Mouse (Mus musculus) forebrain, embryonic 11.5 days (tissue): ENCODE measurements around the gene Akap10. TPM values are rescaled to one million over a fixed set of nuclear protein-coding genes. Genes with fewer than 3 reads are reported as not detected.

Experiments
- ATAC-seq: fragments of 200-750 bp; cut with Nextera tagmentation; replicated peaks from 2 replicates; pipeline ENCODE4 v1.8.0; 2017; ENCODE audit warnings: moderate TSS enrichment; ENCODE audit not compliant: low FRiP score
- DNase-seq: peaks from one replicate; pipeline ENCODE4 v3.0.0-alpha.2; 2017; ENCODE audit warnings: low spot score
- H3K27ac ChIP-seq: fragments of 300-500 bp; sonication (generic); 2 replicates; pipeline ENCODE4 v1.5.1; 2014; ENCODE audit warnings: low read depth, low read length
- H3K27me3 ChIP-seq: fragments of 300-500 bp; sonication (generic); 2 replicates; pipeline ENCODE4 v1.6.1; 2014; ENCODE audit warnings: mild to moderate bottlenecking, low read length, mixed read lengths; ENCODE audit not compliant: control insufficient read depth, insufficient read depth
- H3K36me3 ChIP-seq: fragments of 300-500 bp; sonication (generic); 2 replicates; pipeline ENCODE4 v1.6.1; 2014; ENCODE audit warnings: mild to moderate bottlenecking, low read length, moderate library complexity, mixed read lengths; ENCODE audit not compliant: control insufficient read depth, insufficient read depth
- H3K4me1 ChIP-seq: fragments of 300-500 bp; sonication (generic); replicated peaks from 2 replicates; pipeline ENCODE4 v1.6.1; 2014; ENCODE audit warnings: low read length, mixed read lengths; ENCODE audit not compliant: control insufficient read depth, insufficient read depth
- H3K4me2 ChIP-seq: fragments of 300-500 bp; sonication (generic); 2 replicates; pipeline ENCODE4 v1.6.1; 2014; ENCODE audit warnings: low read depth, mild to moderate bottlenecking, low read length, moderate library complexity, mixed read lengths; ENCODE audit not compliant: severe bottlenecking
- H3K4me3 ChIP-seq: fragments of 300-500 bp; sonication (generic); 2 replicates; pipeline ENCODE4 v1.5.1; 2014; ENCODE audit warnings: low read depth, low read length
- H3K9ac ChIP-seq: fragments of 300-500 bp; sonication (generic); 2 replicates; pipeline ENCODE4 v1.6.1; 2014; ENCODE audit warnings: low read length
- H3K9me3 ChIP-seq: fragments of 300-500 bp; sonication (generic); 2 replicates; pipeline ENCODE4 v1.6.1; 2016; ENCODE audit warnings: low read length, mixed read lengths; ENCODE audit not compliant: control insufficient read depth
- WGBS: fragments of 180-500 bp; shearing (Covaris S2); extraction: QIAGEN DNeasy Blood & Tissue Kit; methylation state at CpG from one replicate; pipeline ENCODE4 v1.1.7; 2014; 5-methylcytosine and 5-hydroxymethylcytosine counted together
- polyA plus RNA-seq: library from polyadenylated mRNA; unstranded; fragments of >200 nt; fragmentation: Nextera tagmentation; extraction: Ambion mirVana; gene quantifications from 2 replicates; pipeline ENCODE4 v1.2.1, GENCODE M21; 2014

Gene Akap10
- polyA plus RNA-seq = 17.2 and 18.6 TPM in 2 replicates

DNA sequence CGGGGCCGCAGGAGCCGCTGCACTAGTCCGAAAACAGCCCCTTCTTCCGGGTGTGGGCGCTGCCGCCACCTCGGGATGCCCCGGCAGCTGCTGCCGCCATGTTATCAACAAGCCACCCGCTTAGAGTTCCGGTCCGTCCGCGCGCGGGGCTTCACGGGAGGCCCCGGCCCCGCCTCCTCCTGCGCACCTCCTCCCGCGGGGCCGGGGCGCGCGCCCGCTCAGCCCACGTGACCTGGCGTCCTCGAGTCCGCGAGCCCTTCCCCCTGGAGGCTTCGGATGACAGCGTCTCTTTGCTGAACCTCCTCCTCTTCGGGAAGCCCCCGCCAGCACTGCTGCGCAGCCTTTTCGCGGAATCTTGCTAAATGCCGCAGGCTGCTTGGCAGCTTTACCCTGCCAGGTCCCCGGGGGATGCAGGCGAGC lies at the start of gene Akap10:
Gene Akap10, minus strand, starts transcription at position 155 of the 420 bp plus-strand sequence.
- peak; percentile 97 for DNase-seq

GRCm38 (mm10) chr11:61975783-61976182 lies 45.7 kb upstream of the Akap10 start:
- Histone ChIP-seq H3K27me3 (no peaks in the 10 kb centered on the region), H3K9me3 (no peaks in the 10 kb centered on the region), H3K27ac (no peak overlapping the region), H3K9ac (no peak overlapping the region), H3K4me1 (no peaks in the 10 kb centered on the region), H3K36me3 (no peaks in the 10 kb centered on the region), H3K4me3 (no peak overlapping the region), H3K4me2 (no peak overlapping the region)
- 80% methylated on average over 1 of the region's 1 CpGs for WGBS
- no peak for DNase-seq
- ATAC-seq = no peak

More for the DNA sequence above, at the start of gene Akap10:
- Histone ChIP-seq H3K27me3 (no peaks in the 10 kb centered on the region), H3K4me3 (peak within 1 kb of the TSS; percentile 71), H3K36me3 (no peaks in the 10 kb centered on the region), H3K9me3 (no peaks in the 10 kb centered on the region), H3K9ac (peak within 1 kb of the TSS; percentile 88), H3K4me2 (peak within 1 kb of the TSS; percentile 63), H3K4me1 (no peaks in the 10 kb centered on the region), H3K27ac (peak within 1 kb of the TSS; percentile 79)
- under 1% methylated on average over 38 of the region's 43 CpGs for WGBS
- peak; percentile 94 for ATAC-seq

DNA sequence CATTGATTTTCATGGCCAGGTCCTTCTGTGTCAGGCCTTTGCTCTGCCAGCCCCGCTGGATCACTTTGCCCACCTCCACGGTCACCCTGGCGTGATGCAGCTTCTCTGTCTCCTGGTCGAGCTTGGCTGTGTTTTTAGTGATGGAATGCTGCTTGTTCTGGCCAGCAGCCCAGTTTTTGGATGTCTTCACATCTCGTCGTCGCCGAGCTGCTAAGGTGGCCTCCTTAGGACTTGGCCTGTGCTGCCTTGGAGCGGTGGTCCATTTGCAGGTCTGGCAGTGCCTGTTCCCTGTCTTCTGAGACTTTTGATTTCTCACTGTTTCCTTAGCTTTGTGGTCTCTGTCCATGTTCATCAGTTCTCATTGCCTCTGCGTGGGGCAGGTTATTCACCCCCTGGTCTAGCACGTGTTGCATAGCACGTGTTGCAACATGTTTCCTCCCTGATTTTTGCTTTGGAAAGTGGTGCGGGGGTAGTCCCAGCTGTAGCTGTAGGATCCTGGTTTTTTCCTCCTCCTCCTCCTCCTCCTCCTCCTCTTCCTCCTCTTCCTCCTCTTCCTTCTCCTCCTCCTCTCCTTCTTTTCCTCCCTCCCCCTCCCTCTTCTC lies 44.2 kb upstream of the Akap10 start:
- Histone ChIP-seq H3K4me2 (no peak overlapping the region), H3K36me3 (no peaks in the 10 kb centered on the region), H3K27me3 (no peaks in the 10 kb centered on the region), H3K9me3 (no peaks in the 10 kb centered on the region), H3K9ac (no peak overlapping the region), H3K4me3 (no peak overlapping the region), H3K4me1 (no peaks in the 10 kb centered on the region), H3K27ac (no peak overlapping the region)
- no peak for ATAC-seq
- WGBS = 83% methylated on average over 13 of the region's 13 CpGs
- no peak for DNase-seq

- DNase-seq = peak; percentile 30
- H3K4me1 ChIP-seq = no peaks in the 10 kb centered on the region
- H3K9ac ChIP-seq = no peak overlapping the region
- no peak overlapping the region for H3K27ac ChIP-seq
- no peak overlapping the region for H3K4me2 ChIP-seq
- 72% methylated on average over 7 of the region's 7 CpGs for WGBS
- ATAC-seq = no peak
- no peaks in the 10 kb centered on the region for H3K9me3 ChIP-seq
- H3K27me3 ChIP-seq = no peaks in the 10 kb centered on the region
- no peaks in the 10 kb centered on the region for H3K36me3 ChIP-seq
- no peak overlapping the region for H3K4me3 ChIP-seq
Observed at GRCm38 (mm10) chr11:61971441-61972221, 41.6 kb upstream of the Akap10 start.

DNA sequence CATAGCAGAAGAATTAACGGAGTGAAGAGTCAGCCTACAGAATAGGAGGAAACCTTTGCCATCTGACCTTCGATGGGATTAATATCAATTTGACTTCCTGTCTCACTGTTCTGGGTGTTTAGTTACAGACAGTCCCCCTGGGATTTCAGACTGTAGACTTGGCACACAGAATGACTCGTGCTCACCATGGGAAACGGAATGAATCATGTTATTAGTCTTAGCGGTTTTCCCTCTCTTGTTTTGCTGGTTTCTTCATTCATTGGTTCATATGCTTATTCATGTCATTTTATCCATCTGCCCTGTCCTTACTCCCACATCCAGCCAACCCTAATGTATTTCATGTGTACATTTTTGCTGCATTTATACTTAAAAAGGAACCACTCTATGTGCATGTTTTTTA lies 40.8 kb upstream of the Akap10 start:
- 78% methylated on average over 5 of the region's 5 CpGs for WGBS
- H3K4me1 ChIP-seq = no peaks in the 10 kb centered on the region

DNA sequence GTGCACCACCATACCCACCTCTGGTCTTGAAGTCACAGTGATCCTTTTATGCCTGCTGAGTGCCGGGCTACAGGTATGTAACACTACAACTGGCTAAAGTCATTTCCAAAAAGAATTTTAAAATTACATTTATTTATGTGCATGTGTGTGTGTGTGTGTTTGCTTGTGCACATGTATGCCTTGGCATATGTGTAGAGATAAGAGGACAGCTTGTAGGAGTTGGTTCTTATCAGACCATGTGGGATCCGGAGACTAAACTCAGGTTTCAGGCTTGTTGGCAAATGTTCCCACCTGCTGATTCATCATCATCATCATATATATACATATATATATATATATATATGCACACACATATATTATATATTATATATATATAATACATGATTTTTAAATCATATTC lies 38.8 kb upstream of the Akap10 start:
- no peaks in the 10 kb centered on the region for H3K36me3 ChIP-seq
- DNase-seq (no peak), ATAC-seq (no peak)
- no peaks in the 10 kb centered on the region for H3K4me1 ChIP-seq
- WGBS = 95% methylated on average over 2 of the region's 2 CpGs
- H3K27me3 ChIP-seq = no peaks in the 10 kb centered on the region
- H3K9ac ChIP-seq = no peak overlapping the region
- H3K9me3 ChIP-seq = no peaks in the 10 kb centered on the region
- no peak overlapping the region for H3K4me2 ChIP-seq
- no peak overlapping the region for H3K27ac ChIP-seq
- no peak overlapping the region for H3K4me3 ChIP-seq

More for the DNA sequence above, 40.8 kb upstream of the Akap10 start:
- no peaks in the 10 kb centered on the region for H3K27me3 ChIP-seq
- DNase-seq (peak; percentile 0), ATAC-seq (no peak)
- H3K27ac ChIP-seq = no peak overlapping the region
- H3K4me2 ChIP-seq = no peak overlapping the region
- H3K36me3 ChIP-seq = no peaks in the 10 kb centered on the region
- no peaks in the 10 kb centered on the region for H3K9me3 ChIP-seq
- H3K9ac ChIP-seq = no peak overlapping the region
- H3K4me3 ChIP-seq = no peak overlapping the region

- no peak overlapping the region for H3K4me2 ChIP-seq
- H3K9ac ChIP-seq = no peak overlapping the region
- no peaks in the 10 kb centered on the region for H3K4me1 ChIP-seq
- no peaks in the 10 kb centered on the region for H3K27me3 ChIP-seq
- H3K27ac ChIP-seq = no peak overlapping the region
- ATAC-seq (no peak), DNase-seq (peak; percentile 41)
- no peaks in the 10 kb centered on the region for H3K36me3 ChIP-seq
- no peak overlapping the region for H3K4me3 ChIP-seq
- 91% methylated on average over 8 of the region's 8 CpGs for WGBS
- H3K9me3 ChIP-seq = no peaks in the 10 kb centered on the region
Observed at GRCm38 (mm10) chr11:61967034-61967433, 37.0 kb upstream of the Akap10 start.

- Histone ChIP-seq H3K9ac (no peak overlapping the region), H3K27ac (no peak overlapping the region), H3K4me2 (no peak overlapping the region), H3K9me3 (no peaks in the 10 kb centered on the region), H3K27me3 (no peaks in the 10 kb centered on the region), H3K4me3 (no peak overlapping the region), H3K36me3 (no peaks in the 10 kb centered on the region), H3K4me1 (no peaks in the 10 kb centered on the region)
- ATAC-seq = no peak
- WGBS = 86% methylated on average over 5 of the region's 5 CpGs
- peak; percentile 24 for DNase-seq
Observed at GRCm38 (mm10) chr11:61964611-61965010, 34.6 kb upstream of the Akap10 start.
